In genomic region chr9:104187028-104187427, GRCm38 (mm10) we compare ENCODE assay signal across 20 mouse cellular contexts.
DNase-seq lines count a peak whose midpoint lies in the region; TF ChIP-seq lines count a peak whose summit lies in the region.
"Had no signal": no experiment of that assay in that cellular context is flagged by ENCODE, and none has a peak within 500 bp of the region (broad histone marks: within the 10 kb centered on the region; RNA-seq: fewer than 3 reads in every experiment).

No protein-coding gene starts in this region.

- TF ChIP-seq RAD21 in CH12.LX (IDR thresholded peaks at IDR 0.05; ENCODE audit: low read depth, low read length) (no peak), MEL (IDR thresholded peaks at IDR 0.05; ENCODE audit: low read depth, low read length) (no peak)

- dilution Hi-C loops in CH12.LX (cut with MboI; ENCODE audit: extremely low pct_ligation_motif_present, extremely low pct_unique_long_range_greater_than_20kb, low sequenced_read_pairs) = no loop called here

- H3K36me3 ChIP-seq in CH12.LX (replicated peaks in 1 of 2; ENCODE audit: control insufficient read depth in 1 of 2, insufficient read depth in 1 of 2, low read length in 1 of 2) (peaks cover 26 to 80% of the 10 kb centered on the region in 2 experiments), MEL (ENCODE audit: control insufficient read depth in 1 of 2, insufficient read depth in 2 of 2, low read length in 2 of 2) (peaks cover 0 to 19% of the 10 kb centered on the region in 2 experiments; a peak in 2 of 4 replicates)

- H3K27me3 ChIP-seq in CH12.LX (replicated peaks) = no peaks in the 10 kb centered on the region
- H3K27me3 ChIP-seq in MEL (ENCODE audit: control insufficient read depth in 1 of 2, insufficient read depth in 2 of 2, low read length in 2 of 2) = no peaks in the 10 kb centered on the region
- H3K27me3 ChIP-seq: embryonic facial prominence, embryonic 12.5 days; forebrain, embryonic 12.5 days had no signal

- in situ Hi-C loops in CH12.LX (cut with MboI; ENCODE audit: low pct_ligation_motif_present, low pct_unique_long_range_greater_than_20kb, low sequenced_read_pairs) = no loop called here

- no peak overlapping the region for H3K4me3 ChIP-seq in CH12.LX (replicated peaks in 1 of 3; ENCODE audit: low read depth in 2 of 3, low read length in 2 of 3, poor library complexity in 1 of 3)
- no peak overlapping the region for H3K4me3 ChIP-seq in MEL (ENCODE audit: control insufficient read depth in 1 of 2, insufficient read depth in 1 of 2, low read depth in 2 of 2, low read length in 2 of 2)
- H3K4me3 ChIP-seq: embryonic facial prominence, embryonic 10.5 days; embryonic facial prominence, embryonic 12.5 days; forebrain, embryonic 10.5 days; forebrain, embryonic 12.5 days had no signal

- TF ChIP-seq POLR2A in CH12.LX (IDR thresholded peaks at IDR 0.05; ENCODE audit: low read depth, low read length) (no peak), MEL (IDR thresholded peaks at IDR 0.05; ENCODE audit: control insufficient read depth in 1 of 2, insufficient read depth in 1 of 2, low read depth in 1 of 2, low read length in 2 of 2, poor library complexity in 1 of 2) (no peak)

- no peak overlapping the region for H3K4me2 ChIP-seq in CH12.LX (ENCODE audit: insufficient read depth, low read depth, poor library complexity, severe bottlenecking)
- H3K4me2 ChIP-seq: embryonic facial prominence, embryonic 12.5 days; forebrain, embryonic 12.5 days had no signal

- peak; percentile 68 for DNase-seq in heart, adult 11 months
- no peak for DNase-seq in heart, postnatal 36 days
- DNase-seq in CH12.LX (ENCODE audit: extremely low read depth) = no peak
- DNase-seq in MEL (ENCODE audit: low read depth, low spot score) = no peak
- DNase-seq in gastrocnemius, postnatal 10 days = no peak
- DNase-seq: adrenal gland, adult 2 months; adrenal gland, postnatal 10 days; adrenal gland, postnatal 25 days; B cell, adult 2 months; cerebellum, adult 11 months; cerebellum, adult 18-20 months; cerebellum, adult 8-10 months; cerebellum, adult 9-11 months; cerebellum, postnatal 14 days; cerebellum, postnatal 36 days had no signal

- H3K79me2 ChIP-seq in CH12.LX (replicated peaks; ENCODE audit: control insufficient read depth, extremely low read depth, insufficient read depth, poor library complexity, severe bottlenecking) = no peaks in the 10 kb centered on the region
- no peaks in the 10 kb centered on the region for H3K79me2 ChIP-seq in MEL (ENCODE audit: control insufficient read depth, insufficient read depth, low read length, poor library complexity)

- H3K27ac ChIP-seq in CH12.LX (ENCODE audit: insufficient read depth, low read depth) = no peak overlapping the region
- no peak overlapping the region for H3K27ac ChIP-seq in MEL (ENCODE audit: control insufficient read depth, low read depth, low read length)
- H3K27ac ChIP-seq: embryonic facial prominence, embryonic 10.5 days; embryonic facial prominence, embryonic 12.5 days; forebrain, embryonic 10.5 days; forebrain, embryonic 12.5 days had no signal

- intact Hi-C loops in heart, postnatal 36 days (cut with DNase I) = no loop called here

- TF ChIP-seq CTCF in CH12.LX (conservative IDR thresholded peaks at IDR 0.05 in 1 of 2, IDR thresholded peaks at IDR 0.05 in 1 of 2; ENCODE audit: low read depth in 2 of 2, low read length in 2 of 2) (no peak), MEL (IDR thresholded peaks at IDR 0.05 in 2 of 3, conservative IDR thresholded peaks at IDR 0.05 in 1 of 3; ENCODE audit: control insufficient read depth in 1 of 3, insufficient read depth in 1 of 3, low read depth in 2 of 3, low read length in 3 of 3, poor library complexity in 1 of 3, severe bottlenecking in 1 of 3) (no peak)

- H3K9me3 ChIP-seq in CH12.LX (replicated peaks; ENCODE audit: low read length) (no peaks in the 10 kb centered on the region), MEL (replicated peaks; ENCODE audit: insufficient read depth, low read length) (no peaks in the 10 kb centered on the region)
- H3K9me3 ChIP-seq: embryonic facial prominence, embryonic 10.5 days; embryonic facial prominence, embryonic 12.5 days; forebrain, embryonic 10.5 days; forebrain, embryonic 12.5 days; G1E had no signal

- H3K4me1 ChIP-seq in CH12.LX (ENCODE audit: control insufficient read depth in 1 of 2, insufficient read depth in 2 of 2) (no peaks in the 10 kb centered on the region), MEL (ENCODE audit: control insufficient read depth in 1 of 2, insufficient read depth in 2 of 2, low read length in 2 of 2) (no peaks in the 10 kb centered on the region)
- H3K4me1 ChIP-seq: embryonic facial prominence, embryonic 10.5 days; embryonic facial prominence, embryonic 12.5 days; forebrain, embryonic 12.5 days had no signal

- TF ChIP-seq EP300 in CH12.LX (IDR thresholded peaks at IDR 0.05; ENCODE audit: low read length) (no peak), MEL (IDR thresholded peaks at IDR 0.05; ENCODE audit: low read depth in 1 of 2, low read length in 2 of 2) (no peak)

- H3K9ac ChIP-seq in CH12.LX (ENCODE audit: insufficient read depth, low read depth) (no peak overlapping the region), MEL (ENCODE audit: control insufficient read depth, low read depth, low read length, poor library complexity, severe bottlenecking) (no peak overlapping the region)
- H3K9ac ChIP-seq: embryonic facial prominence, embryonic 12.5 days; forebrain, embryonic 12.5 days had no signal

TF ChIP-seq in CH12.LX, 34 proteins besides CTCF, POLR2A, EP300 and RAD21:
- no peak for TF ChIP-seq HCFC1 (IDR thresholded peaks at IDR 0.05; ENCODE audit: low read depth, low read length)
- no peak for TF ChIP-seq JUN (IDR thresholded peaks at IDR 0.05; ENCODE audit: insufficient read depth, low read depth, low read length)
- no peak for TF ChIP-seq BHLHE40 (IDR thresholded peaks at IDR 0.05; ENCODE audit: low read depth, low read length)
- peak; percentile 85 for TF ChIP-seq MAFK (IDR thresholded peaks at IDR 0.05; ENCODE audit: insufficient replicate concordance, low read length)

TF ChIP-seq in MEL, 35 proteins besides CTCF, POLR2A, EP300 and RAD21:
- TF ChIP-seq MAFK (IDR thresholded peaks at IDR 0.05; ENCODE audit: borderline replicate concordance, low read depth, low read length) (peak; percentile 68), CHD2 (IDR thresholded peaks at IDR 0.05; ENCODE audit: low read length) (no peak)
